Mouse (Mus musculus) forebrain, embryonic 13.5 days (tissue): ENCODE measurements around the gene Picalm. TPM values are rescaled to one million over a fixed set of nuclear protein-coding genes. Genes with fewer than 3 reads are reported as not detected.

Source experiments
- ATAC-seq: fragments of 200-750 bp; cut with Nextera tagmentation; 2 replicates; pipeline ENCODE4 v1.8.0; 2017
- H3K27ac ChIP-seq: fragments of 300-500 bp; sonication (generic); 2 replicates; pipeline ENCODE4 v1.5.1; 2015; ENCODE audit warnings: inconsistent platforms, mild to moderate bottlenecking, moderate library complexity
- H3K27me3 ChIP-seq: fragments of 300-500 bp; sonication (generic); 2 replicates; pipeline ENCODE4 v1.6.1; 2015; ENCODE audit warnings: mild to moderate bottlenecking, inconsistent platforms
- H3K36me3 ChIP-seq: fragments of 300-500 bp; sonication (generic); 2 replicates; pipeline ENCODE4 v1.6.1; 2015; ENCODE audit warnings: mild to moderate bottlenecking, inconsistent platforms; ENCODE audit not compliant: poor library complexity, severe bottlenecking
- H3K4me1 ChIP-seq: fragments of 300-500 bp; sonication (generic); 2 replicates; pipeline ENCODE4 v1.6.1; 2015; ENCODE audit warnings: inconsistent platforms
- H3K4me2 ChIP-seq: fragments of 300-500 bp; sonication (generic); 2 replicates; pipeline ENCODE4 v1.6.1; 2015; ENCODE audit warnings: inconsistent platforms, mild to moderate bottlenecking, moderate library complexity
- H3K4me3 ChIP-seq: fragments of 300-500 bp; sonication (generic); 2 replicates; pipeline ENCODE4 v1.5.1; 2015; ENCODE audit warnings: mild to moderate bottlenecking, inconsistent platforms
- H3K9ac ChIP-seq: fragments of 300-500 bp; sonication (generic); 2 replicates; pipeline ENCODE4 v1.6.1; 2015; ENCODE audit warnings: mild to moderate bottlenecking, inconsistent platforms
- H3K9me3 ChIP-seq: fragments of 300-500 bp; sonication (generic); replicated peaks from 2 replicates; pipeline ENCODE4 v1.6.1; 2016; ENCODE audit warnings: inconsistent platforms
- WGBS: fragments of 180-500 bp; shearing (Covaris S2); methylation state at CpG from one replicate; pipeline ENCODE4 v1.1.7; 2015; 5-methylcytosine and 5-hydroxymethylcytosine counted together
- polyA plus RNA-seq: library from polyadenylated mRNA; unstranded; fragments of >200 nt; fragmentation: Nextera tagmentation; extraction: Ambion mirVana; gene quantifications from 2 replicates; pipeline ENCODE4 v1.2.1, GENCODE M21; 2015

Picalm gene
- polyA plus RNA-seq, 1 experiment from 2014 or later, result 40.9 TPM

DNA sequence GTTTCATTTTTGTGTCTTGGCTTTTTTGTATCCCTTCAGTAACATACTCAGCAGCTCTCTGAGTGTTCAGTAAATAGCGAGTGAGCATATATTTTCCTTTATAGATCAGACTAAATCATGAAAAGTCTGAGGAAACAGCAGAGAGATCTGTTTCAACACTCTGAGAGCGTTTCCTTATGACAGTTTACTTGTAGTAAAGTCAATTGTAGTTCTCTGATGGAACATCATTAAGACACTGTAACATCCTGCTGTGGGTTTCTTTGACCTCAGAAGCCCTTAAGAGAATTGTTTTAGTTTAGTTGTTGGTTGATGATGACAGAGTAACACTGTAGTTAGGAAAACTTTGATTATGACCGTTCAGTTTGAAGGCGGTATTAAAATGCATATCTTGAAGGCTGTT, 8.3 kb downstream of the Picalm start:
- Histone ChIP-seq H3K4me2 (no peak overlapping the region), H3K9me3 (no peaks in the 10 kb centered on the region), H3K4me1 (peaks cover 17% of the 10 kb centered on the region), H3K36me3 (no peaks in the 10 kb centered on the region), H3K27me3 (no peaks in the 10 kb centered on the region), H3K9ac (no peak overlapping the region), H3K27ac (no peak overlapping the region), H3K4me3 (no peak overlapping the region)
- WGBS, result 92% methylated on average over 4 of the region's 4 CpGs
- ATAC-seq, result no peak

DNA sequence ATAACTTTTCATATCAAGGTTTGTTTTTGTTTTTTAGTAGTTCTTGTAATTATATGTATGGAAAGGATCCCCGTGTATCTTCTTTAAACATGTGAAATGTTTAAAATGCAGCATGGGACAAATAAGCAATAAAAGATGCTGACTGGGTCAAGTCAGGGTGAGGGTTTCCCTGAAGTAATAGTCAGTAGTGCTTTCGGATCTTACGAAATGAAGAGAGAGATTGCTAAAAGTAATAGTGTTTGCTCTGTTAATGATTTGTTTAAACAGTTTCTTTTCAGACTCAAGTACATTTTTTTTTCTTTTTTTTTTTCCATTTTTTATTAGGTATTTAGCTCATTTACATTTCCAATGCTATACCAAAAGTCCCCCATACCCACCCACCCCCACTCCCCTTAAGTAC, 10.3 kb downstream of the Picalm start:
- no peak for ATAC-seq
- H3K4me3 ChIP-seq, result no peak overlapping the region
- no peaks in the 10 kb centered on the region for H3K9me3 ChIP-seq
- H3K36me3 ChIP-seq, result no peaks in the 10 kb centered on the region
- H3K4me1 ChIP-seq, result 0 out of 2 replicates have a peak, but pooled peaks cover 7% of the 10 kb centered on the region
- 80% methylated on average over 3 of the region's 3 CpGs for WGBS
- no peak overlapping the region for H3K9ac ChIP-seq
- H3K27me3 ChIP-seq, result no peaks in the 10 kb centered on the region
- no peak overlapping the region for H3K27ac ChIP-seq
- H3K4me2 ChIP-seq, result no peak overlapping the region

DNA sequence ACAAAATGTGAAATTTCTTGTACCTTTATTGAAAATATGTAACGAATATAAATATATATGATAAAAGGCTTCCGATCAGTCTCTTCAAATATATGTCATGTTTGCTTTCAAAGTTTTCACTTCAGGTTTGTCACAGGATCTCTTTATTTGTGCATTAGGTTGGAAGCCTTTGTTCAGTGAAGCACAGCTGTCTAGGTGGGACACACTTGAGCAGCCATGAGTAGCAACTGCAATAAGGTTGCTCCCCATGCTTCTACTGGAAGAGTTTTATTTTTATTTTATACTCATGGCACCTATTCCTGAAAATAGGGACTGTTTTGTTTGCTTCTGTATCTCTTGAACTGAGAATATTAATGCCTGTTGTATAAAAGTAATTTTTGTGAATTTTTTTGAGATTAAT, 14.3 kb downstream of the Picalm start:
- Histone ChIP-seq H3K4me2 (no peak overlapping the region), H3K27me3 (no peaks in the 10 kb centered on the region), H3K36me3 (no peaks in the 10 kb centered on the region), H3K9ac (no peak overlapping the region), H3K4me3 (no peak overlapping the region), H3K27ac (no peak overlapping the region), H3K4me1 (peaks cover 19% of the 10 kb centered on the region), H3K9me3 (no peaks in the 10 kb centered on the region)
- WGBS, result 90% methylated on average over 2 of the region's 2 CpGs
- no peak for ATAC-seq

DNA sequence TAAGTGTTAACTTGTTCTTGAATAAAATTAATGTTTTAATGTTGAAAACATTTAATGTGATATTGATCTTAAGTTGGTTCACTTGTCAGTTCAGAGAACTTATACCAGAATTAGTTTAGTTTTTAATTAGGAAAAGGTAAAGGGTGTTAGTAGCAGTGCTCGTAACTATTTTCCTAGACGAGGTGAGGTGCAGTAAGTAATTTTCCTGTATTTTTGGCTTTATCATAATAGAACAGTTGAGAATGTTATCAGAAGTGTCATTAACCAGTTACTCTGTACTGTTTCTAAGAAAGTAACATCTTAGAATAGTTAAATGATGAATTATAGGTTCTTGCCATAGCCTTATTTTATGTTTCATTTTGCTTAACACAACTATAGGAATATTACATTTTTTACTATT, 15.0 kb downstream of the Picalm start:
- Histone ChIP-seq H3K9me3 (no peaks in the 10 kb centered on the region), H3K4me3 (no peak overlapping the region), H3K4me2 (no peak overlapping the region), H3K36me3 (no peaks in the 10 kb centered on the region), H3K4me1 (peaks cover 15% of the 10 kb centered on the region), H3K27me3 (no peaks in the 10 kb centered on the region), H3K27ac (no peak overlapping the region), H3K9ac (no peak overlapping the region)
- WGBS, result 88% methylated on average over 2 of the region's 2 CpGs
- ATAC-seq, result no peak

DNA sequence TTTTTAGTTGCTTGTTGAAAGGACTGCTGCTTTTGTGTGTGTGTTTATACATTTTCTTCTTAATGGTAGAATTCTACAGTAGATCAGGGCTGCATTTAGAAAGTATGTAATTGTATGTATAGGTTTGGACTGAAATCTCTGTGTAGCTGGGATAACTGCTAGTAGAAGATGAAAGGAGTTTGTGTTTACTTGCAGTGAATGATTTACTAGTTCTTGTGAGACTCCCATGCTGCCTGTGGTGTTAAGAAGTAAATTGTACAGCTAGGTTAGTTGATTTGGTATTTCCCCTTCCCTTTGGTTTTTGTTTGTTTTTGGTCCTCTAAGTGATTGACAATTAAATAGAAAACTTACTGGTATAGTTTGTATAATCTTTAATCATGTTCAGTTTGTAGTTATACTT, 15.4 kb downstream of the Picalm start:
- no peaks in the 10 kb centered on the region for H3K36me3 ChIP-seq
- no peaks in the 10 kb centered on the region for H3K27me3 ChIP-seq
- H3K4me2 ChIP-seq, result no peak overlapping the region
- no peak overlapping the region for H3K4me3 ChIP-seq
- H3K9ac ChIP-seq, result no peak overlapping the region
- H3K9me3 ChIP-seq, result no peaks in the 10 kb centered on the region
- H3K4me1 ChIP-seq, result peaks cover 15% of the 10 kb centered on the region
- H3K27ac ChIP-seq, result no peak overlapping the region
- no peak for ATAC-seq

DNA sequence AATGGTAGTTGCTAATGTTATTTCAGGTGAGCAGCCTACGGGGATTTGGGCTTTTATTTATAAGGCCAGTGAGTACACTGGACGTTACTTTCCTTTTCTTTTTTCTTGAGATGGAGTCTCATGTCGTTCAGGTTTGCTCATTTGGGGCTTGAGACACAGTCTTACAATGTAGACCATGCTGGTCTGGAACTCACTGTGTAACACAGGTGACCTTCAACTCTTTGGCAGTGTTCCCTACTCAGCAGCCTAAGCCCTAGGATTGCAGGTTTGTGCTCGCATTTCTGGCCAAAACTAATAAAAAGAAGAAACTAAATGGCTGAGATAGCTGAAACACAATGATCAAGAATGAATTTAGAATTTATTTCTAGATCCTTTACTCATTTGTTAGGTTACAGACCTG, 15.9 kb downstream of the Picalm start:
- 78% methylated on average over 4 of the region's 4 CpGs for WGBS
- Histone ChIP-seq H3K4me3 (no peak overlapping the region), H3K4me2 (no peak overlapping the region), H3K9ac (no peak overlapping the region), H3K36me3 (no peaks in the 10 kb centered on the region), H3K27ac (no peak overlapping the region), H3K9me3 (no peaks in the 10 kb centered on the region), H3K27me3 (no peaks in the 10 kb centered on the region), H3K4me1 (peaks cover 15% of the 10 kb centered on the region)
- ATAC-seq, result no peak

DNA sequence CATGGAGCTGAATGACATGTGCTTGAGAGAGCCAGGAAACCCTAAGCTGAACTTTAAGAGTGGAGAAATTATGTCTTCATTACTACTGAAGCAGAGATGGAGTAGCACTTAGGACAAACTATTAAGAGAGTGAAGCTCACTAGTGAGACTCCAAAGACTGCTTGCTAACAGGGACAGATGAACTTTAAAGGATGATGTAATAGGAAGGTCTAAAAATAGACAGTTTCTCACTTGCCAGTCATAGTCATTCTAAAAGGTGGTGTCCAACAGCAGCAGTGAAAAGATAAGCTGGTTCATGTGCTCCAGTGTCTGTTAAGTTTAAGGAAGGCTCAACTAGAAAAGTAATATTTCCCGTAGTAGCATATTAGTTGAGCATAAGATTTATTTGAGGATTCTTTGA, 16.3 kb downstream of the Picalm start:
- Histone ChIP-seq H3K4me2 (no peak overlapping the region), H3K36me3 (no peaks in the 10 kb centered on the region), H3K27me3 (no peaks in the 10 kb centered on the region), H3K9ac (no peak overlapping the region), H3K27ac (no peak overlapping the region), H3K4me3 (no peak overlapping the region), H3K9me3 (no peaks in the 10 kb centered on the region), H3K4me1 (peaks cover 15% of the 10 kb centered on the region)
- WGBS, result 94% methylated on average over 1 of the region's 1 CpGs
- ATAC-seq, result no peak

DNA sequence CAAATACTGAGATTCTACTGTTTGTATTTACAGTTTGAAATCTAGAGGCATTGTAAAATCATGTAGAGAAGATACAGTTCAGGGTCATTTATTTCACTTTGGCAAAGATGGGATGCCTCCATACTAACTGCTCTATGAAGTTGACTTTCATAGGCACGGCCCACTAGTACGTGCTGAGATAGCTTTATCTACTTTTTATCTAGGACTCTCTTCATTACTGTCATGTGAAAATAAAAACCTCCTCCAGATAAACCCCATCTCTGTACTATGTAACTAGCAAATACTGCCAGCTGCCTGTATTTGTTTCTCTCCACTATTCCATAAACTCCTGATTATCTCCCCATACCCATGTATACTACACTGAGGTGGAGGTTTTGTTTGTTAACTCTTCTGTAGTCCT, 18.0 kb downstream of the Picalm start:
- H3K27me3 ChIP-seq, result no peaks in the 10 kb centered on the region
- peaks cover 15% of the 10 kb centered on the region for H3K4me1 ChIP-seq
- no peak overlapping the region for H3K27ac ChIP-seq
- no peak overlapping the region for H3K9ac ChIP-seq
- no peaks in the 10 kb centered on the region for H3K36me3 ChIP-seq
- 93% methylated on average over 2 of the region's 2 CpGs for WGBS
- no peak for ATAC-seq
- H3K4me2 ChIP-seq, result no peak overlapping the region
- no peak overlapping the region for H3K4me3 ChIP-seq
- no peaks in the 10 kb centered on the region for H3K9me3 ChIP-seq

DNA sequence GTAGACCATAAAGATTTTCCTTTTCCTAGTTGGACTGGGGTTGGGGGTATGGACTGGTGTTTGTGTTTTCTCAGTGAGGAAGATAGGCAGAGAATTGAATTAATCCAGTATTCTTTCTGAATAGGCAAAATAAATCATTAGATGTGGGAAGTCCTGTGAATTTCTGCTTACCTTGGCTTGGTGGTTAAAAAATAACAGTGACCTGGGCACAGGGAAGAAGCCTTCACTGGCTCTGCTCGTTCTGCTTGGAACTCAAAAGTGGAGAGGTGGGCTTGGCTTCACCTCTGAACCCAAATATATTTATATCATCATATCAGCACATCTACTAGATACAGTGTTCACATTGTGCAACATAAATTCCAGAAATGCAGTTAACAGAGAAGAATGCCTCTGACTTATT, 18.5 kb downstream of the Picalm start:
- Histone ChIP-seq H3K27ac (no peak overlapping the region), H3K4me3 (no peak overlapping the region), H3K9me3 (no peaks in the 10 kb centered on the region), H3K4me1 (peaks cover 15% of the 10 kb centered on the region), H3K4me2 (no peak overlapping the region), H3K9ac (no peak overlapping the region), H3K27me3 (no peaks in the 10 kb centered on the region), H3K36me3 (no peaks in the 10 kb centered on the region)
- no peak for ATAC-seq
- WGBS, result 84% methylated on average over 1 of the region's 1 CpGs

DNA sequence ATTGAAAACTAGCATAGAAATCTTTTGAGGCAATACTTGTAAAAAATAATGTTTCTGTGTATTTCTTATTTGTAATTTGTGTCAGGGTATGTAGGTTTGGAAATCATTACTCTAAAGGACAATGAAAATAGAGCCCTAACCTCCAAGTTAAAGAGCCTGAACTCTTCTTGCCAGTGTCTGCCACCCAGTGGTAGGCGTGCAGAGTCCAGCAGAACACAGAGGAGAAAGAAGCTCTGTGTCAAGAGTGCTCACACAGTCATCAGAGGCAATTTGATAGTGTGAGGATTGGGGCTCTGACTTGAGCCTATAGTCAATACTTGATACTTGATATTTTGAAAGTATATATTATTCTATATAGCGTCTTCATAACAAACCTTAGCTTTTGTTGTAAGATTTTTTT, 20.3 kb downstream of the Picalm start:
- H3K27me3 ChIP-seq, result no peaks in the 10 kb centered on the region

DNA sequence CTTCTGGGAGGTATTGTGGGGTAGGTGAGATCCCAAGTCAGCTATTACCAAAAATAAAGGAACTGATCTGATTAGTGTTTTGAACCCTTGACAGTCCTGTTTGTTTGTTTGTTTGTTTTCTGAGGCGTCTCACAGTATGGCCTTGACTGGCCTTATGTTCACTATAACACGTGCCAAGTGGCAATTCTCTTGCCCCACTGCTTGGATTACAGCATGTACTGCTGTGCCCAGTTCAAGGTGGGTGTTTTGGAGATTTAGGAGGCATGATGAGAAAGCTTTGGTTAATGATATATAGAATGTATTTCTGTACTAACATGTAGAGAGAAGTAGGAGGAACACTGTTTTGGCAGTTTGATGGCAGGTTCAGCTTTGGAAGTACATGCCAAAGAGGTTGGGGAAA, 28.0 kb downstream of the Picalm start:
- ATAC-seq, result no peak
- Histone ChIP-seq H3K36me3 (peaks cover 24% of the 10 kb centered on the region), H3K9ac (no peak overlapping the region), H3K4me1 (no peaks in the 10 kb centered on the region), H3K4me2 (no peak overlapping the region), H3K9me3 (0 out of 2 replicates have a peak, but pooled peaks cover 4% of the 10 kb centered on the region), H3K27ac (no peak overlapping the region), H3K27me3 (no peaks in the 10 kb centered on the region), H3K4me3 (no peak overlapping the region)
- WGBS, result 92% methylated on average over 2 of the region's 2 CpGs

More for the DNA sequence above, 20.3 kb downstream of the Picalm start:
- H3K4me2 ChIP-seq, result no peak overlapping the region
- no peaks in the 10 kb centered on the region for H3K36me3 ChIP-seq
- 50% methylated on average over 2 of the region's 2 CpGs for whole genome bisulfite sequencing
- H3K27ac ChIP-seq, result no peak overlapping the region
- H3K4me1 ChIP-seq, result peaks cover 15% of the 10 kb centered on the region
- peak; percentile 84 for ATAC-seq
- H3K9me3 ChIP-seq, result no peaks in the 10 kb centered on the region
- H3K9ac ChIP-seq, result no peak overlapping the region
- H3K4me3 ChIP-seq, result no peak overlapping the region

DNA sequence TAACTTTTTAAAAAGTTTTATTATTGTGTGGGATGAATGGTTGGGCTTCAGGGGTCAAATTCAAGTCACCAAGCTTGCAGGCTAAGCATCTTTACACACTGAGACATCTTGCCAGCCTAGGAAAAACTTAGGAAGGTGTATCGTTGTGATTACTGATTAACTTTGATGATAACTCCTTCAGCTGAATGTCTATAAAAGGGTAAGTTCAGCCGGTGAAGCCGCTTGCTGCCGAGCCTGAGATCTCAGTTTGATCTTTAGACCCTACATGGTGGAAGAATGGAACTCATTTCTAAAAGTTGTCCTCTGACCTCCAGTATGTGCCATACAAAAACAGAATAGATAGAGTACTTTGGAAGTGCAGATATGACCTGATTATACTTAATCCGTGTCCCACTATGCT, 30.6 kb downstream of the Picalm start:
- WGBS, result 93% methylated on average over 5 of the region's 5 CpGs
- Histone ChIP-seq H3K27me3 (no peaks in the 10 kb centered on the region), H3K9me3 (0 out of 2 replicates have a peak, but pooled peaks cover 4% of the 10 kb centered on the region), H3K9ac (no peak overlapping the region), H3K4me3 (no peak overlapping the region), H3K4me2 (no peak overlapping the region), H3K27ac (no peak overlapping the region), H3K36me3 (peaks cover 24% of the 10 kb centered on the region), H3K4me1 (no peaks in the 10 kb centered on the region)
- no peak for ATAC-seq

DNA sequence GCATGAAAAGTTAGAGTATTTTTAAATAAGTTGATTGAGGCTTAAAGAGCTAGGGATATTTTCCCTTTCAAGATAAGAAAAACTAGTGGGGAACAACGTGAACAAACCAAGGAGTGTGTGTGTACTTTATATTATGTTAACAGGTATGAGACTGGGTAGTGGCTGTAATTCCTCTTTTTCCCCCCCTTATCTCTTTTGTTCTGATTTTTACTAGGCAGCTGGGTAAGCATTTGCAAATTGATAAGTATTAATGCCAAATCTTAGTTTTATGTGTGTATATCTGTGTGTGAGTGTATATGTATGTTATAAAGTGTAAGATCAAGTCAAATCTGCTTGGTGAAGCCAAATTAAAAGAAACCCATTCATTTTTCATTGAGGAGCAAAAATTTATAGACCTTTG, 34.3 kb downstream of the Picalm start:
- no peak overlapping the region for H3K4me2 ChIP-seq
- no peak overlapping the region for H3K9ac ChIP-seq
- no peaks in the 10 kb centered on the region for H3K27me3 ChIP-seq
- peaks cover 41% of the 10 kb centered on the region for H3K36me3 ChIP-seq
- H3K4me1 ChIP-seq, result no peaks in the 10 kb centered on the region
- 0 out of 2 replicates have a peak, but pooled peaks cover 4% of the 10 kb centered on the region for H3K9me3 ChIP-seq
- no peak for ATAC-seq
- H3K27ac ChIP-seq, result no peak overlapping the region
- WGBS, result 94% methylated on average over 1 of the region's 1 CpGs
- no peak overlapping the region for H3K4me3 ChIP-seq
